Mouse (Mus musculus) C2C12 (cell line): ENCODE measurements around the gene Trpc3.

ENCODE experiments used
- CEBPB ChIP-seq: IDR thresholded peaks from one replicate; pipeline ENCODE4 v1.6.1; 2011; ENCODE audit warnings: low read depth, mild to moderate bottlenecking, control low read depth, moderate library complexity
- CTCF ChIP-seq: IDR thresholded peaks from one replicate; pipeline ENCODE4 v1.5.1; 2011; ENCODE audit not compliant: control insufficient read depth, insufficient read depth, insufficient read length
- FOSL1 ChIP-seq: IDR thresholded peaks from one replicate; pipeline ENCODE4 v1.8.0; 2011; ENCODE audit warnings: mild to moderate bottlenecking, low read length; ENCODE audit not compliant: poor library complexity, insufficient read depth, severe bottlenecking
- MAX ChIP-seq: IDR thresholded peaks from one replicate; pipeline ENCODE4 v1.6.1; 2011; ENCODE audit warnings: mild to moderate bottlenecking, control low read depth
- MYOD1 ChIP-seq: IDR thresholded peaks from one replicate; pipeline ENCODE4 v1.6.1; 2011; ENCODE audit warnings: low read depth; ENCODE audit not compliant: control insufficient read depth, insufficient read length
- MYOG ChIP-seq: IDR thresholded peaks from one replicate; pipeline ENCODE4 v1.6.1; 2011; ENCODE audit not compliant: control insufficient read depth, insufficient read length; ENCODE audit errors: extremely low read depth
- USF1 ChIP-seq: IDR thresholded peaks from one replicate; pipeline ENCODE4 v1.6.1; 2011; ENCODE audit warnings: low read depth, mild to moderate bottlenecking, control low read depth, moderate library complexity

GRCm38 (mm10) chr3:36721850-36722249 lies 31.9 kb upstream of the Trpc3 start:
- TF ChIP-seq CTCF (no peak), CEBPB (no peak), MYOG (no peak), USF1 (no peak), MYOD1 (no peak), MAX (no peak), FOSL1 (no peak)
